Mouse (Mus musculus) small intestine, adult 2 months (tissue): Measurements from ENCODE around the gene Fryl.

ENCODE experiments used
- CTCF ChIP-seq: fragments of 200-500 bp; IDR thresholded peaks from 2 replicates; pipeline ENCODE4 v1.5.1; 2012; ENCODE audit warnings: low read depth, mild to moderate bottlenecking, control low read depth, inconsistent platforms, low read length, moderate library complexity, mixed read lengths; ENCODE audit not compliant: insufficient replicate concordance, insufficient read length; ENCODE audit errors: extremely low read depth
- POLR2A ChIP-seq: fragments of 200-500 bp; IDR thresholded peaks from 2 replicates; pipeline ENCODE4 v1.6.1; 2012; ENCODE audit warnings: low read depth, mild to moderate bottlenecking, control low read depth, inconsistent platforms, low read length, moderate library complexity

- no peak for TF ChIP-seq POLR2A
- TF ChIP-seq CTCF, result no peak
Measured at GRCm38 (mm10) chr5:73032481-73032880, 223.9 kb downstream of the Fryl start.
